Mouse (Mus musculus): Measurements from ENCODE around the gene Zp3r.

DNA sequence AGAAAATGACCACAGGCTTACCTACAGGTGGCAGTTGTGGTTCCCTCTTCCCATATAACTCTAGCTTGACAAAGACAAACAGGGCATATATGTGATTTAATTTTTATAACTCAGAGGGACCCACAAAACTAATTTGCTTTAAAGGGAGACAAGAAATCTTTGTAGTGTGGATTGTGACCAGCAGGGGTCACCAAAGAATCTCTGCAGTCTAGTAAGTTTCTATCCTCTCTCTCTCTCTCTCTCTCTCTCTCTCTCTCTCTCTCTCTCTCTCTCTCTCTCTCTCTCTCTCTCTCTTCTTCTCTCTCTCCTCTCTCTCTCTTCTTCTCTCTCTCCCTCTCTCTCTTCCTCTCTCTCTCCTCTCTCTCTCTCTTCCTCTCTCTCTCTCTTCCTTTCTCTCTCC lies 53.5 kb downstream of the Zp3r start:
- TF ChIP-seq POLR2A (IDR thresholded peaks at IDR 0.05; ENCODE audit: borderline replicate concordance, control insufficient read depth, low read depth, low read length) (no peak), CTCF (IDR thresholded peaks at IDR 0.05; ENCODE audit: control insufficient read depth, insufficient read depth, low read length) (no peak)
